In genomic region chr5:91693277-91693676, GRCm38 (mm10) we compare ENCODE assay signal across 22 mouse cellular contexts.
A peak's percentile ranks its signal among the peaks of the same experiment; 100 is the strongest.
DNase-seq lines count a peak whose midpoint lies in the region; ATAC-seq lines count a peak whose summit lies in the region.
"Had no signal": no experiment of that assay in that cellular context is flagged by ENCODE, and none has a peak within 500 bp of the region (broad histone marks: within the 10 kb centered on the region; RNA-seq: fewer than 3 reads in every experiment).

No protein-coding gene starts in this region.

- no peaks in the 10 kb centered on the region for H3K9me3 ChIP-seq in hindbrain, embryonic 16.5 days (ENCODE audit: control insufficient read depth, low read length)
- H3K9me3 ChIP-seq in hindbrain, embryonic 14.5 days (ENCODE audit: control insufficient read depth, low read length): no peaks in the 10 kb centered on the region
- H3K9me3 ChIP-seq in midbrain, embryonic 16.5 days (replicated peaks; ENCODE audit: control insufficient read depth, low read length, poor library complexity, severe bottlenecking): no peaks in the 10 kb centered on the region
- H3K9me3 ChIP-seq: embryonic facial prominence, embryonic 15.5 days; G1E; liver, embryonic 12.5 days; neural tube, embryonic 12.5 days had no signal

- no peak overlapping the region for H3K27ac ChIP-seq in hindbrain, embryonic 16.5 days (ENCODE audit: low read depth, low read length)
- no peak overlapping the region for H3K27ac ChIP-seq in hindbrain, embryonic 14.5 days
- no peak overlapping the region; the same call in 1 of the 2 replicates for H3K27ac ChIP-seq in midbrain, embryonic 16.5 days (ENCODE audit: low read length)
- H3K27ac ChIP-seq: embryonic facial prominence, embryonic 15.5 days; liver, embryonic 12.5 days; neural tube, embryonic 12.5 days had no signal

- no peaks in the 10 kb centered on the region; the same call in 1 of the 2 replicates for H3K4me1 ChIP-seq in hindbrain, embryonic 16.5 days (ENCODE audit: control insufficient read depth, insufficient read depth, low read depth, low read length)
- no peaks in the 10 kb centered on the region for H3K4me1 ChIP-seq in hindbrain, embryonic 14.5 days (replicated peaks; ENCODE audit: control insufficient read depth, insufficient read depth, low read length)
- peaks cover 12% of the 10 kb centered on the region for H3K4me1 ChIP-seq in midbrain, embryonic 16.5 days (ENCODE audit: control insufficient read depth, insufficient read depth, low read length)
- H3K4me1 ChIP-seq: embryonic facial prominence, embryonic 15.5 days; liver, embryonic 12.5 days had no signal

- no peak overlapping the region for H3K4me2 ChIP-seq in hindbrain, embryonic 16.5 days (ENCODE audit: low read length)
- H3K4me2 ChIP-seq in hindbrain, embryonic 14.5 days (replicated peaks): no peak overlapping the region
- no peak overlapping the region for H3K4me2 ChIP-seq in midbrain, embryonic 16.5 days (ENCODE audit: low read length)
- H3K4me2 ChIP-seq: embryonic facial prominence, embryonic 15.5 days; liver, embryonic 12.5 days; lung, embryonic 14.5 days; neural tube, embryonic 12.5 days had no signal

- no peaks in the 10 kb centered on the region for H3K27me3 ChIP-seq in hindbrain, embryonic 16.5 days (replicated peaks; ENCODE audit: control insufficient read depth, insufficient read depth, low read length)
- no peaks in the 10 kb centered on the region for H3K27me3 ChIP-seq in hindbrain, embryonic 14.5 days (ENCODE audit: control insufficient read depth, insufficient read depth, low read length)
- H3K27me3 ChIP-seq in midbrain, embryonic 16.5 days (ENCODE audit: control insufficient read depth, insufficient read depth, low read depth, low read length): no peaks in the 10 kb centered on the region
- H3K27me3 ChIP-seq: embryonic facial prominence, embryonic 15.5 days; liver, embryonic 12.5 days; neural tube, embryonic 12.5 days had no signal

- 0 out of 2 replicates have a peak, but pooled peaks have one; percentile 34 for ATAC-seq in hindbrain, embryonic 16.5 days
- ATAC-seq in hindbrain, embryonic 14.5 days (ENCODE audit: low FRiP score): no peak
- 0 out of 2 replicates have a peak, but pooled peaks have one; percentile 44 for ATAC-seq in midbrain, embryonic 16.5 days
- ATAC-seq: CD4-positive, CD25-positive, alpha-beta regulatory T cell, adult 4 months; inflammation-experienced regulatory T-cells, adult 6 months; liver, embryonic 12.5 days had no signal

- H3K4me3 ChIP-seq in hindbrain, embryonic 16.5 days (ENCODE audit: low read length): no peak overlapping the region
- H3K4me3 ChIP-seq in hindbrain, embryonic 14.5 days (replicated peaks; ENCODE audit: low read length): no peak overlapping the region
- no peak overlapping the region for H3K4me3 ChIP-seq in midbrain, embryonic 16.5 days (ENCODE audit: low read depth, low read length)
- H3K4me3 ChIP-seq: embryonic facial prominence, embryonic 15.5 days; liver, embryonic 12.5 days; neural tube, embryonic 12.5 days had no signal

- H3K36me3 ChIP-seq in hindbrain, embryonic 16.5 days (ENCODE audit: control insufficient read depth, insufficient read depth, low read length): no peaks in the 10 kb centered on the region
- H3K36me3 ChIP-seq in hindbrain, embryonic 14.5 days (replicated peaks; ENCODE audit: control insufficient read depth, insufficient read depth): no peaks in the 10 kb centered on the region
- no peaks in the 10 kb centered on the region for H3K36me3 ChIP-seq in midbrain, embryonic 16.5 days (ENCODE audit: control insufficient read depth, insufficient read depth, low read length)
- H3K36me3 ChIP-seq: embryonic facial prominence, embryonic 15.5 days; G1E; liver, embryonic 12.5 days; neural tube, embryonic 12.5 days had no signal

- 78% methylated on average over 11 of the region's 11 CpGs for WGBS in hindbrain, embryonic 16.5 days
- 79% methylated on average over 11 of the region's 11 CpGs for WGBS in hindbrain, embryonic 14.5 days
- 78% methylated on average over 11 of the region's 11 CpGs for WGBS in midbrain, embryonic 16.5 days

- no peak overlapping the region for H3K9ac ChIP-seq in hindbrain, embryonic 16.5 days (ENCODE audit: low read depth, low read length)
- no peak overlapping the region for H3K9ac ChIP-seq in hindbrain, embryonic 14.5 days
- no peak overlapping the region for H3K9ac ChIP-seq in midbrain, embryonic 16.5 days (ENCODE audit: low read depth, low read length)
- H3K9ac ChIP-seq: embryonic facial prominence, embryonic 15.5 days; liver, embryonic 12.5 days; lung, embryonic 14.5 days; neural tube, embryonic 12.5 days had no signal

- peak; percentile 6 for DNase-seq in embryo, embryonic 10.5 days (ENCODE audit: low spot score)
- DNase-seq in embryo, embryonic 10 days (ENCODE audit: low spot score): no peak
- no peak for DNase-seq in hindbrain, embryonic 14.5 days (ENCODE audit: low spot score)
- DNase-seq in layer of hippocampus, postnatal 36 days: peak; percentile 21 to 26
- DNase-seq in layer of hippocampus, adult 11-12 months (ENCODE audit: low spot score): no peak
- DNase-seq in adrenal gland, adult (ENCODE audit: inconsistent age in 2 of 2, low spot score in 1 of 2): no peak
- DNase-seq: cerebellum, adult 9-11 months; embryo, embryonic 11 days; gastrocnemius, postnatal 14 days; heart, postnatal 10 days; kidney, postnatal 10 days; lung, embryonic 14.5 days; lung, postnatal 4 days; thymus, postnatal 36 days had no signal

Comparison
In these comparisons a context has a peak if more than half of its experiments do, and no peak if none do; other contexts are left out.
1. DNase-seq: peak in embryo, embryonic 10.5 days (single experiment) and layer of hippocampus, postnatal 36 days (2 of 2); none in embryo, embryonic 10 days (single experiment), hindbrain, embryonic 14.5 days (single experiment), layer of hippocampus, adult 11-12 months (single experiment) and adrenal gland, adult (0 of 2).